Mouse (Mus musculus): ENCODE measurements around the gene Sigmar1.
"Not testable (repeated sequence)": the region's sequence is repeated elsewhere in the genome, so short reads cannot be mapped to it uniquely, and the experiment has no call there.

Gene Sigmar1

GRCm38 (mm10) chr4:41711705-41712375, 44.1 kb downstream of the Sigmar1 start:
- DNase-seq (ENCODE audit: low read depth, low spot score), result no peak

- DNase-seq (ENCODE audit: low read depth, low spot score), result no peak
These were observed 45.7 kb downstream of the Sigmar1 start for GRCm38 (mm10) chr4:41710229-41710628.

- DNase-seq (ENCODE audit: low read depth, low spot score), result peak; percentile 72
These were observed 47.7 kb downstream of the Sigmar1 start for GRCm38 (mm10) chr4:41708192-41708745.

GRCm38 (mm10) chr4:41707011-41707535, 48.9 kb downstream of the Sigmar1 start:
- peak; percentile 76 for DNase-seq (ENCODE audit: low read depth, low spot score)

- DNase-seq (ENCODE audit: low read depth, low spot score), result no peak
These were observed 49.8 kb downstream of the Sigmar1 start for GRCm38 (mm10) chr4:41705922-41706754.

GRCm38 (mm10) chr4:41704651-41705050, 51.3 kb downstream of the Sigmar1 start:
- no peak for DNase-seq (ENCODE audit: low read depth, low spot score)

GRCm38 (mm10) chr4:41702226-41702625, 53.7 kb downstream of the Sigmar1 start:
- DNase-seq (ENCODE audit: low read depth, low spot score), result not testable (repeated sequence)

- not testable (repeated sequence) for DNase-seq (ENCODE audit: low read depth, low spot score)
These were observed 55.7 kb downstream of the Sigmar1 start for GRCm38 (mm10) chr4:41700224-41700623.

GRCm38 (mm10) chr4:41699783-41700182, 56.2 kb downstream of the Sigmar1 start, which contains the start of gene Il11ra1:
TSS of gene Il11ra1 (plus strand) at chr4:41699989.
- not testable (repeated sequence) for DNase-seq (ENCODE audit: low read depth, low spot score)

- not testable (repeated sequence) for DNase-seq (ENCODE audit: low read depth, low spot score)
These were observed 57.4 kb downstream of the Sigmar1 start for GRCm38 (mm10) chr4:41698421-41699016.

GRCm38 (mm10) chr4:41696930-41697841, 58.8 kb downstream of the Sigmar1 start, which contains the start of gene Cntfr:
TSS of gene Cntfr (minus strand) at chr4:41697089.
- peak; percentile 82 for DNase-seq (ENCODE audit: low read depth, low spot score)

- DNase-seq (ENCODE audit: low read depth, low spot score), result not testable (repeated sequence)
These were observed 59.5 kb downstream of the Sigmar1 start for GRCm38 (mm10) chr4:41696452-41696851.

GRCm38 (mm10) chr4:41695800-41696199, 60.2 kb downstream of the Sigmar1 start:
- not testable (repeated sequence) for DNase-seq (ENCODE audit: low read depth, low spot score)

- DNase-seq (ENCODE audit: low read depth, low spot score), result not testable (repeated sequence)
These were observed 62.4 kb downstream of the Sigmar1 start for GRCm38 (mm10) chr4:41693511-41693910.

- not testable (repeated sequence) for DNase-seq (ENCODE audit: low read depth, low spot score)
These were observed 65.9 kb downstream of the Sigmar1 start for GRCm38 (mm10) chr4:41690014-41690413.

- DNase-seq (ENCODE audit: low read depth, low spot score), result not testable (repeated sequence)
These were observed 67.4 kb downstream of the Sigmar1 start for GRCm38 (mm10) chr4:41688562-41688961.

Measured in CD4-positive, CD25-positive, alpha-beta regulatory T cell, adult 2 months (primary cell).